Mouse (Mus musculus) thymus, postnatal 14 days (tissue): ENCODE data around the gene Dscam.

Experiments
- DNase-seq: peaks from one replicate; pipeline ENCODE4 v3.0.0; 2021

Gene Dscam

DNA sequence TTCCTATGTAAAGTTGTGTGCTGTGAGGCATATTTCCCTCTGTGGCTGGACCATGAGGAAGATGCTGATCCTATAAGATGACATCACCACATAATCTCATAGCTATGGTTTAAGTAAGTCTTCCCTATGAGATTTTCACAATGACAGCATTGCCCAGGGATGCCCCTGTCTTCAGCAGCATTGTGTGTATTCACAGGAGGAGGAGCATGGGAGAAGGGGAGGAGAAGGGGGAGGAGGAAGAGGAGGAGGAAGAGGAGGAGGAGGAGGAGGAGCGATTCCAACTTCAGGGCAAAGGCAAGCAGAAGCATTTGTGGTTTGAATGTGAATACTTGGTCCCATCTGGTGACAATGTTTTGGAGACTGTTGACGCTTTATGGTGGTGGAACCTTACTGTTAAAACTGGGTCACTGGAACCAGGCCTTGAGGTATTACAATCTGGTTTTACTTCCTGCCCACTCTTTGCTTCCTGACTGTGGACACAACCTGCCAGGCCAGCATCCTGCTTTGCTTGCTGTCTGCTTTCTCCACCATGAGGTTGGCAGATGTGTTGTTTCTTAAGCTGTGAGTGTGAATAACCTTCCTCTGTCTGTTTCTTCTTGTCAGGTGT is 154.2 kb downstream of the Dscam start:
- no peak for DNase-seq

DNA sequence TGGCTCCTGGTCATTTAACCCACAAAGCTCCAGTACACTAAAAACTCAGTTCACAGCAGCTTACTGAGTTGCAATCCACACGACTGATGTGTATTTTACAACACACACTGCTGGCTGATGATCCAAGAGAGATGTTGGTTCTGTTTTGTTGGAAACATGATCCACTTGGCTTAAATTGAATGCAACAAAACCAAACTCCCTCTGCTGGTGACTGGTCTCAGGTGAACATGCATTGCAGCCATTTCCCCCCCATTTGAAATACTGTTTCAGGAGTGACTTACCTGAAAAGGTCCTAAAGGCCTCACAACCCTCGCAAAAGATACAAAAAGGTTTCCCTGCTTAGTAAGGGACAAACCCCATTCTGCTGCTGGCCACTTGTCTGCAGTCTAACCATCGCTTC is 156.2 kb downstream of the Dscam start:
- DNase-seq, result no peak

DNA sequence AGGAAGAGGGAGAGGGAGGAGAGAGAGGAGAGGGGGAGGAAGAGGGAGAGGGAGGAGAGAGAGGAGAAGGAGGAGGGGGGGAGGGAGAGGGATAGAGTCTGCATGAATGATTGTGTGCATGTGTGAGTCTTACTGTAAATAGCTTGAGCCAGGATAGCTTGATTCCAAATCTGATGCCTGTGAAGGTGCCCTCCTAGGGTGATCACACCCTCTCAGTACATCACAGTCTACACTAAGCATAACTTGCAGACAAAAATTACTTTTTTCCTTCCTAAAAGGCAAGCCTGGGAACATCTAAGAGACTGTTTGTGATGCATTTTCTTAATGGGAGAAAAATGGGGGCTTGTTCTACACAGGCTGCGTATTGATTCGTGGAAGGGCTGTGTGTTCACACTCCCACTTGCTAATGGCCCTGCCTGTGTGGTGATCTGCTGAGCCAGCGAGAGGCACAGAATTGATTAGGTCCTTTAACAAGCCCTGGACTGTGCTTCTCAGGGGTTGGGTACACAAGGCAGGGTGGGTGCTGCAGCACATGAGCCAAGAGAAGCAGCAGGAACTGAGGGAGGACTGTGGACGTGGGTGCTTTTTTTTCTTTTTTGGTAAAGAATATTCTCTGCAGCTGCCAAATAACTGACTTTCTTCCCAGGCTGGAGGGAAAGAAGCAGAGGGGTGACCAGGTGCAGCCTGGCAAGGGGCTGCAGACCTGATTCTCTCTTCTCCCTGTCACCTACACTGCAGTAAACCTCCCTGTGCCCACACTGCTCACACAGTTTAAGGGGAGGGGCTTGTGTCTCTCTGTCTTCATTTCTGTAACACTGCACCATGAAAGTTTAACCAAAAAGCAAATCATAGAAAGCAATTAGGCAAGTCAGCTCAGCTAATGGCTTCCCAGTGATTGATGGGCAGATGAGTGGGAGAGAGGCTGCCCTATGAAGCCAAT is 161.2 kb downstream of the Dscam start:
- DNase-seq, result no peak

DNA sequence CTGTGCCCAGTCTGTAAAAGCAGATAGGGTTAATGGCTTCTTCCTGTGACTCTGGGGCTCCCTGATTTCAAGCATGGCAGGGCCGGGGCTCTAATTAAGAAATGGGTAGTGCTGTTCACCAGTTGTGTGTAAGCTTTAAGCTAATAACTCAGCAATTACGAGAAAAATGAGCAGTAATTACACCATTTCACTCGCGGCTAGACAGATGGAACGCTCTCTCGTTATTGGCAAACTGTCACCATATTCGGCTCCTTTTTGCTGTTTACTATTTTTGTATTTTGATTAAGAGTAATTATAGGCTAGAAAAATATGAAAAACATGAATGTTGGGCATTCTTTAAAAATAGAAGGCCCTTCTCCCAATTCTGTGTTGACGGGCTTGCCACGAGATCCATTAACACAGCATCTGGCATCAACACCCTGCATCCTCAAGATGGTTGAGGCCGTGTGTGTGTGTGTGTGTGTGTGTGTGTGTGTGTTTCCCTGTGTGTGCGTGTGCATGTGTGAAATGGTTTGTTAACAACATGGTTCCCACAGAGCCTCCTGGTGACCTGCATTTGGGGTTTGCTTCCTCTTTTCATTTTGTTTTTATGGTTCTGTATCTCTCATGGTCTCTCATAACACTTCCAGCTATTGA is 162.5 kb downstream of the Dscam start:
- DNase-seq, result no peak

DNA sequence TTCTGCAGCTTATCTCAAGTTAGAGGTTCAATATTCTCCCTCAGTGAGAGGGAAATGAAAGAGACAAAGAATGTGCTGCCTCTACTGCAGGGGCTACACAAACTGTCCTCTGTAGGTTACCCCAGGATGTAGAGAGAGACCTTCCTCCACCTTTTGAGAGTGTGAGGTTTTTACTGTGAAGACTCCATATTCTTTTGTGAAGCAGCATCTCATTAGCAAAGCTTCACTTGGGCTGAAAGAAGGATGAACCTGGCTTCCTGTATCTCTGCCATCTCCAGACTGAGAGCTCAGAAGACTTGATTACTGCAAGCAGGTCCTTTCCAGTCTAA is 163.7 kb downstream of the Dscam start:
- DNase-seq, result no peak

DNA sequence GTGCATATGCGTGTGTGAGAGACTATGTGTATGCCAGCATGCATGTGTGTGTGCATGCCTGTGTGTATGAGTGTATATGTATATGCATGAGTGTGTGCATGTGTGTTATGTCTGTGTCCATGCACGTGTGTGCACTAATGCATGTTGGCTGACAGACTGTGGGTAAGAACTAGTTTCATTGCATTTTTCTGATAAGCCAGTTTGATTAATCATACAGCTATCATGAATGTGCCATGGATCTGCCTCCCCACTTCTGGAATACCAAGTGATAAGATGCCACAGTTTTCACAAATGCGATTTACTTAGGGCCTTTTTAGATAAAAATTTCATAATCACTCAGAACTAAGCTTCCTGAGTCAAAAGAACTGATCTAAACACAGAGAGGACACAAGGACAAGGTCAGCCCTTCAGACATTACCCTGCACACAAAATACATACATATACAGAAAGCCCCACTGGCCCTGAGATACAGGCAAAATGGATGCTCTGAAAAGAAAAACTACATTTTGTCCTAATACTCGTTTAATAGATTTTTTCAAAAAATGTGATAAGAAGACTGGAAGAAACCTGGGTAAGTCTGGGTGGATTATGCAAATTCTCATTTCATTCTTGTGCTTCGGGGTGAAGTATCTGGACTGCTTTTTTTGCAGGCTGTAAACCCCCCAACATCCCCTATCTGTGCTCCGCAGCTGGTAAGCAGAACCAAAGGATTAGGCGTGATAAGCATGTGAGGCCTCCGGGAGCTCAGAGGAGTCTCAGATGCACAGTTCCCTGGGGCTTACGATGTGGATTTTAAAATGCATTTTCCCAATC is 164.3 kb downstream of the Dscam start:
- DNase-seq, result no peak

DNA sequence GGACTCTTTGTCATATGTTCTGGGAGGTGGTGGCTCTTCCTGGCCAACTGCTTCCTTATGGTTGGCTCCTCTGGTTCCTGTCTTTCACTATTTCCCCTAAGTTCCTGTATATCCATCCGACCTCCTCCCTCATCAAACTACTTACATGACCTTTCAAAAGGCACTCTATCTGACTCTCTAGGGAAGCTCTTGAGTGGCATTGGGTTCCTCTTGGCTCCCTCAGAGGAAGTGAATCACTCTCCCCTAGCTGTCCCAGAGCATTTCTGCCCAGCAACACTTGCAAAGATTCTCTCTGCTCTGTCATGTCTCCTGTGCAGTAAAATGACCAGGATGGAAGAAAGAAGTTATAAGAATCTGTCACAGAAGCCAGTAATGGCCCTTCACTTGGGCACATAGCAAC is 166.6 kb downstream of the Dscam start:
- DNase-seq, result no peak

DNA sequence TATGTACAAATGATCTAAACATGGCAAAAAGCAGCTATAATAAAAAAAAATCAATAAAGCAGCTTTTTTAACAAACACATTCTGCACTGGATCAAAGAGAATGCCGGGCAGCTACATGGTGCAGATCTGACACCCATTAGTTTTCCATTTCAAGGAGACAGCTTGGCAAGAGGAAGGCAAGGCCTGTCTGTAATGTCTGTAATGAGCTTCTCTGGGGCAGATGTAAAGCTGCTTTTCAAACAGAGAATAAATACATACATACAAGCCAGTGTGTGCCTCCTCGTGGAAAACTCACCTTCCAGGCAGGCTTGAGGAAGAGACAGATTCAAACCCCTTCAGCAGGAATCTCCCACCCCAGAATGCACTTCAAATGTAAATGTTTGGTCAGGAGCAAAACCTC is 167.7 kb downstream of the Dscam start:
- DNase-seq, result no peak

DNA sequence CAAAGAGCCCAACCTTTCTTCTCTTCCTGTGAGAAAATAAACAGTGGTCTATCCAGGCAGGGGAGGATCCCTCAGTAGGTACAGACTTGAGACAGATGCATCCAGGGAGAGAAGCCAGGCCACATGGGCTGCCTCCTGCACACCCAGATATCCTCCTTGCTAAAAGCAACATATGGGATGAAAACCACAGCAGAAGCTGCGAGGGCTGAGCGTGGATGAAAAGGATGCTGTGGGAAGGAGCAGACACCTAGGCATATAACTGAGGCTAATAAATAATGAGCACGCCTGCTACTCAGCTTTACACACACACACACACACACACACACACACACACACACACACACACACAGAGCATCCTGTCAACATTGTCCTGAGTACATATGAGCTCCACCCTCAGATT is 168.4 kb downstream of the Dscam start:
- DNase-seq, result no peak

DNA sequence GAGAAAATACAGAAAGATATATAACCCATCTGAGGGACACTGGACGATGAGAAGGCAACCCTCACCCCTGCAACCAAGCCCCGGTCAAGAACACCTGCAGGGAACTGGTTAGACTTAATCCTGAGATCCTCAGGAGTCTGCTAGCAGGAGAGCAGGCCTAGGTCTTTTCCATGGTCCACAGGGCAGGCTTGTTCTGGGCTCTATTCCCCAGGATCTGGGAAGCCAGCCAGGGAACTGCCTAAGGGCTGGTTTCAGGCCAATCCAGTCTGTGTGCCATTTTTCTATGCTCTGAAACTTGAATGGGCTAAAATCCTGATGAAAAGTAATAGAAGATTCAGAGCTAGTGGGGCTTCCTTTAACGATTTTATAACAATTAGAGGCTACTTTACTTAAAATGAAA is 173.7 kb downstream of the Dscam start:
- DNase-seq, result no peak

DNA sequence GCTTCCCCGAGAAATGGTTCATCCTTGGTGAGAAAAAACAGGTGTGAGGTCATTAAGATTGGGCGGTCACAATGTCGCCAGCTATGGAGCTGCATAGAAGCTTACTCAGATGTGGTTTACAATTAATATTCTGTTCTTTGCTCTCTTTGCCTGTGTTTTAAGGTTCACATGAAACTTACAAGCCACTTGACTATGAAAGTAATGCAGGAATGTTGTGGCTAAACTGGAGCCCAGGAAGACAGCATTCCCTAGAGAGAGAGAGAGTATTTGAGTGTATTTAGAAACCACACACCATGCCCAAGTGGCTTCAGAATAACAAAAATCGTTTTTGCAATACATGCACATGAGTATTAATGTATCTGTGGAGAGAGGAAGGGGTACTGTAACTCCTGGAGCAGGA is 174.7 kb downstream of the Dscam start:
- no peak for DNase-seq

DNA sequence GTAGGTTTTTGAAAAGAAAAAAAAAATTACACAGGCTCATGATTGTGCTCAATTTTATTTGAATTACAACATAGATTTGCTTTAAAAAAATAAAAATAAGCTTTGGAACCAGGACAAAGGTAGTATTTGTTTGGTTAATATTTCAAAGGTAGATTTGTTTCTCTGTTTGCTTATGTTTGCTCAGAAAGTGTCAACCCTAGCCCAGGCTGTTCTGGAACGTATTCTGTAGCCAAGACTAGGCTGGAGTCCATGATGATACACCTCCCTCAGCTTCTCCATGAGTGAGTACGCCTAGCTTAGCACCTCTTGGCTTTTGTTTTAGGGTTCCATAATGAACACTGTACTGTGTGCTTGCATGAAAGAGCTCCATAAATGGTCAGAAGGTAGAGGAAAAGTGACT is 183.2 kb downstream of the Dscam start:
- no peak for DNase-seq

DNA sequence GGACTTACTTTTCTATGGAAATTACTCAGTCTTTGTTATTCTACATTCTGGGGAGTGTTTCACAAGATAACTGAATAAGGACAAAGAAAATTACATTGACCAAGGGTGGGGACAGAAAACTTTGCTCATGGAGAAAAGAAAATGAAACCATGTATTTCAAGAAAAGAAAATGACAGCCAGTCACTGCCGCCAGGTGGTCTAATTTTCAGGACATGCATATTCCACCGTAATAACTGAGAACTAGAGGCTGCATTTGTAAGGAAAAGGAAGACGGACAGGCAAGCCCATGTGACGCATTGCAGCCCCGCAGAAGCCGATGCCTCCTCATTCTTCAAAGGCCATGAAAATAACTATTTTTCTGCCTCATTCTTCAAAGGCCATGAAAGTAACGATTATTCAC is 197.3 kb downstream of the Dscam start:
- no peak for DNase-seq

DNA sequence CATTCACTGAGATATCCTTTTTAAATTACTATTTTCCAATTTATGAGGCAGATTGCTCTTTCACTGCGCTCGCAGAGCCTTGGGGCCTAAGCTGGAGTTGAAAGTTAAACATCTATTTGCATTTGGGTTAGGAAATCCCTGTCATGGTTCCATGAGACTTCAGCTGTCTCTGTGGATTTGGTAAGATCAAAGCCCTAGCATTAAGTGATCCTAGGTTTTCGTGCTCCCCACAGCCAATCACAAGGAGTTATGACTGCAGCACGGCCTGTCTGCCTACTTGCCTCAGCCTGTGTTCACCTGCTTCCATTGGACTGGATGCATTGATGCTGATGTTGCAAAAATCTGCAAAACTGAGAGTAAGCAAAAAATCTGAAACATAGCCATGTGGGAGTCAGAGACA is 198.8 kb downstream of the Dscam start:
- no peak for DNase-seq

DNA sequence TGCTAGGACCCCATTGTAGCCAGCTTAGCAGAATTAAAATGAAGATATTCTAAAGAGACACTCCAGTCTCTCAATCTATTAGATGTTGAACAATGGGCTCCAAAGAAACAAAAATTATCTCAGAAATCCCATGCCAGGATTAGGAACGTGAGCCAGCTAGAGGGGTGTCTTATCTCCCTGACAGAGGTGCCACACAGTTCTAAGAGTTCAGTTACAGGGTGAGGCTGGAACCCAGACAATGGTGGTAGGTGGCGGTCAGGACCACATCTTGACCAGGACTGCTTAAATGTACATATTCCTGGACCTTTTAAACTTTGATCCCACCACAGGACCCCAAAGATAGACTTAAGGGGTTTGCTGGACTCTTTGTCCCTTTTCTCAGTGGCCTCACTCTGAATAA is 200.1 kb downstream of the Dscam start:
- DNase-seq, result no peak

DNA sequence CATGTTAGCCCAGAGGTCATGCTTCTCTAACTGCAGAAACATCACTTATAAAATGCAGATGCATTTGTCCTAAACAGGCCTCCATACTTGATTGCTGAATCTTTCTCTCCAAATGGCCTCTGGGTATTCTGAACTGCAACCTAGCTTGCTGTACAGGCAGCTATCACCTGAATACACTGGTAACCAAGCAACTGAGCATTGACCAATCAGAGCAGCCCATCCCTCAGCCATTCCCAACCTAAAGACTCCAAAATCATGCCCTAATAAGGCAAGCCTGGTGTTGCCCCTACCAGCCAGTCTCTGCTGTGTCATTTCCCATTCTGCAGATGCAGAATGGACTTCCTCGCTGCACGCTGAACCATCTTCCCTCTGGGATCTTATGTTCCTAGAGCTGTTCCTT is 200.9 kb downstream of the Dscam start:
- DNase-seq, result no peak

DNA sequence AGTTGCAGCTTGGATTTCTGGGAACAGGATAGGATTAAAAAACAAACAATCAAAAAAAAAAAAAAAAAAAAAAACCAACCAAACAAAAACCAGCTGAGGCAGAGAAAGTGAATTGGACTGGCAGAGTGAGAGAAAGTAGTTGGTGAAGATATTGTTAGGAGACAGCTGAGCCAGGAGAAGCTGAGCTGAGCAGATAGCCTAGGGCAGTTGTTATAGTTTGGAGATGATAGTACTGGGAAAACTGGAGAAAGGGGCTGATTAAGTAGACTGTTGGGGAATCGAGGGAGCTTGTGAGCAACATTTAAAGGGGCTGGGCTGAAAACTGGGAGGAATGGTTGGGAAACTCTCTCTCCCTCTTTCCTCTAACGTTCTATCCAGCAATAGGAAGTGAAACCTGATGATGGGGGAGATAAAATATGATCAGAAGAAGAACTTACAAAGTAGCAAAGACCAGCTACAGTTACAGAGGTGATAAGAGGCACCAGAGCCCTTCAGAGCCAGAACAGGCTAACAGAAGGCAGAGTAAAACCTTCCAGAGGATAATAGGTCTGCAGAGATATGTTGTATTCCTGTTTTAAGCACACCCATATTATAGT is 201.6 kb downstream of the Dscam start:
- no peak for DNase-seq

DNA sequence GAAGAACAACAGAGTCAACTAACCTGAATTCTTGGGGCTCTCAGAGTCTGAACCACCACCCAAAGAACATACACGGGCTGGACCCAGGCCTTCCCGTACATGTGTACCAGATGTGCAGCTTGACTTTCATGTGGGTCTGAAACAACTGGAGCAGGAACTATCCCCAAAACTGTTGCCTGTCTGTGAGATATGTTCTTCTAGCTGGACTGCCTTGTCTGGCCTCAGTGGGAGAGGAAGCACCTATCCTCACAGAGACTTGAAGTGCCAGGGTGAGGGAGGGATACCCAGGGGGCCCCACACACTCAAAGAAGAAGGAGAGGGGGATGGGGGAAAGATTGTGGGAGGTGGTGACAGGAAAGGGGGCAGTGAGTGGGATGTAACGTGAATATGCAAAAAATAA is 210.9 kb downstream of the Dscam start:
- DNase-seq, result no peak

DNA sequence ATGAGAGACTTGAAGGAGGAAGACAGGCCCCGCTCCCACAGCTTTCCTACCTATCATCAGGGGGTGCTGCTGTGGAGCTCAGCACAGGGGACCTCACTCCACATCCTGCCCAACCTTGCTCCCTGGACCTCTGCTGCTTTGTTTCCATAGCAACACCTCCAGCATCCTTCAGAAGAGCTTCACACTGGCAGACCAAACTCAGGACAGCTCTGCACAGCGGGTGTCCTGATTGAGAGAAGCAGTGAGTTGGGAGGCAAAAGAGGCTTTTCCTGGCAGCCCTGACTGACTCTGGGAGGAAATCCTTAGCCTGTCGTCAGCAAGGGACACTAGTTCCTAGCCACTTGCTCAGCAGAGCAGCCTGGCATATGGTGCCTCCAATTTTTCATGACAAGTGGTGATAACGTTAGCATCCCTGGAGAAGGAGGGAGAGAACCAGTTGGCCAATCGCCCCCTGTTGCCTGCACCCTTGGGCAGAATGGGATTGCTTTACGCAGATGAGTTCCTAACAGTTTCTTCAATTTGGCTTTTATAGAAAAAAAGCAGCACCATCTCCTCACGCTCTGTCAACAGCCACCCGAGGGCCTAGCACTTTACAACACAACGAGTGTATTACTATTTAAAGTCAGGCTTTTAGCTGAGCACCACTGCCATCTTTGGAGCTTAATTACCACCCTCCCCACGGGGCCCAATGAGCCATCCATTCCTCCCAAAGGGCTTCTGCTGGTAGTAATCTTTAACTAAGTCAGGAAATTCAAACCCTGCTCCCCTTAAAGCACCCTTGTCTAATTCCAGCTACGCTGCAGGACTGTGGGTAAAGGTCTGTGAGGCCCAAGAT is 224.9 kb downstream of the Dscam start:
- DNase-seq, result no peak

DNA sequence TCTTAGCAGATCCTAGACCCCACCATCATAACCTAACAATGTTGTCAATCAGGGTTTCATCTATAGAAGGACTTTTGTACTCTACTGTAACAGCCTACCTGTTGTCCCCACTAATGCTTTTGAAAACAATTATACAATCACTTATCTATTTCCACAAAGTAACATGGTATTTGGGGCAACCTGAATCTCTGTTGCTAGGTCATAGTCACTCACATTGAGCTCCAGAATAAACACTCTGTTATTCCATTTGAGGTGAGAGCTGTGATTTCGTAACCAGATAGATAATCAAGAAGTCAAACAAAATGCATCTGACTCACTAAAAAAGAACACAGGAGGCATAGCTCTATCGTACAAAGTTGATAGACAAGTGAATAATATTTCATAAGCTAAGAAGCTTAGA is 226.9 kb downstream of the Dscam start:
- no peak for DNase-seq

DNA sequence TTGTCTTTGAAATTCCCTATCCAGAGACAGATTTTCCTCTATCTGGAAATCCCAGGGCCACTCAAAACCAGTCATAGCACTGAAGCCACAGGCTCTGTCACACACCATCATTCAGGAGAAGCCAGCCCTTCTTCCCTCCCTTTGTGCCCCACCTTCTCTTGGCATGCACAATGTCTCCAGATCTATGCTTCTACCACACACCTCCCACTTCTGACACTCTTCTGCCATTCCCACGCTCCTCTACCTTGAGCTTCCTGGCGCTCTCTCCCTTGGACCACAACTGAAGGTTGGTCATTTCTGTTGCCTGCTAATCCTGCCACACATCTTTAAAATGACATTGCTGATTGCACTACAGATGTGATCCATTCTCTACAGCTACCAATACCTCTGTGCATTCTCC is 235.8 kb downstream of the Dscam start:
- no peak for DNase-seq

DNA sequence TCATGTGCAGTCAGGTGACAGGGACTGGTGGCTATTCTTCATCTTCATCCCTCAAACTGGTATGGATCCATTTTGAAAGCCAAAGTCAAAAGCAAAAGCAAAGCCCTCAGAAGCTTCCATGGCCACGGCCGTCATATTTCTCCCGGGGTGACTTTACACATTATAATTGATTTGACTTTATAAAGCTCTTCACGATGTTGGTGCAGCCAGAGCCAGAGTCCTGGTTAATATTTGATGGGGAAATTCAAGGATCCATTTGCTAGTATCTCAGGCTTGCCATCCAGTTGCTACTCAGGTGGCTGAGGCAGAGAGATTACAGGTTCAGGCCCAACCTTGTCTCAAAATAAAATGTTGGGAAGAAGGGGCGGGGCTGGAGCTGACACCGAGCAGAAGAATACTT is 238.3 kb downstream of the Dscam start:
- no peak for DNase-seq
